Mouse (Mus musculus): ENCODE measurements at regions not wholly inside any gene's neighbourhood (a gene's known extent, or its start where the extent isn't known, plus 50 kb on each side); places are given as distances from the start of the nearest gene placed in this dataset.

GRCm38 (mm10) chr7:115170439-115170838 lies 426.9 kb downstream of the Insc start:
- in situ Hi-C loops (cut with MboI): no loop called here

- in situ Hi-C loops (cut with MboI): no loop called here
Measured at GRCm38 (mm10) chr7:115192482-115192881, 449.0 kb downstream of the Insc start.

- in situ Hi-C loops (cut with MboI): no loop called here
Measured at GRCm38 (mm10) chr7:115192992-115193761, 449.7 kb downstream of the Insc start.

- in situ Hi-C loops (cut with MboI): no loop called here
Measured at GRCm38 (mm10) chr7:115204916-115205315, 461.4 kb downstream of the Insc start.

GRCm38 (mm10) chr7:115206479-115207134 lies 463.1 kb downstream of the Insc start:
- in situ Hi-C loops (cut with MboI): no loop called here

GRCm38 (mm10) chr7:115208781-115209180 lies 465.3 kb downstream of the Insc start:
- in situ Hi-C loops (cut with MboI): no loop called here

- in situ Hi-C loops (cut with MboI): no loop called here
Measured at GRCm38 (mm10) chr7:115210012-115210411, 466.5 kb downstream of the Insc start.

GRCm38 (mm10) chr7:115216838-115217237 lies 473.3 kb downstream of the Insc start:
- in situ Hi-C loops (cut with MboI): no loop called here

GRCm38 (mm10) chr7:115217255-115217654 lies 473.8 kb downstream of the Insc start:
- in situ Hi-C loops (cut with MboI): no loop called here

- in situ Hi-C loops (cut with MboI): no loop called here
Measured at GRCm38 (mm10) chr7:115217712-115218111, 474.2 kb downstream of the Insc start.

- in situ Hi-C loops (cut with MboI): no loop called here
Measured at GRCm38 (mm10) chr7:115218596-115219180, 475.2 kb downstream of the Insc start.

GRCm38 (mm10) chr7:115222642-115223041 lies 479.1 kb downstream of the Insc start:
- in situ Hi-C loops (cut with MboI): no loop called here

- in situ Hi-C loops (cut with MboI): no loop called here
Measured at GRCm38 (mm10) chr7:115230525-115230924, 487.0 kb downstream of the Insc start.

- in situ Hi-C loops (cut with MboI): no loop called here
Measured at GRCm38 (mm10) chr7:115233850-115234436, 490.4 kb downstream of the Insc start.

- in situ Hi-C loops (cut with MboI): no loop called here
Measured at GRCm38 (mm10) chr7:115237131-115237530, 493.6 kb downstream of the Insc start.

- in situ Hi-C loops (cut with MboI): no loop called here
Measured at GRCm38 (mm10) chr7:115251591-115252369, 508.3 kb downstream of the Insc start.

- in situ Hi-C loops (cut with MboI): no loop called here
Measured at GRCm38 (mm10) chr7:115252370-115252750, 508.9 kb downstream of the Insc start.

GRCm38 (mm10) chr7:115258626-115259025 lies 515.1 kb downstream of the Insc start:
- in situ Hi-C loops (cut with MboI): no loop called here

- in situ Hi-C loops (cut with MboI): no loop called here
Measured at GRCm38 (mm10) chr7:115263082-115263481, 519.6 kb downstream of the Insc start.

- in situ Hi-C loops (cut with MboI): no loop called here
Measured at GRCm38 (mm10) chr7:115266141-115266540, 522.6 kb downstream of the Insc start.

- in situ Hi-C loops (cut with MboI): no loop called here
Measured at GRCm38 (mm10) chr7:115270803-115271202, 527.3 kb downstream of the Insc start.

- in situ Hi-C loops (cut with MboI): no loop called here
Measured at GRCm38 (mm10) chr7:115274836-115275235, 531.3 kb downstream of the Insc start.

All from mature B cell (primary cell).